Mouse (Mus musculus) C2C12 (cell line): ENCODE data around the gene Polr2m.

ENCODE experiments used
- CTCF ChIP-seq: IDR thresholded peaks from one replicate; pipeline ENCODE4 v1.5.1; 2011; ENCODE audit not compliant: control insufficient read depth, insufficient read depth, insufficient read length
- MYOD1 ChIP-seq: IDR thresholded peaks from one replicate; pipeline ENCODE4 v1.6.1; 2011; ENCODE audit warnings: low read depth; ENCODE audit not compliant: control insufficient read depth, insufficient read length
- USF1 ChIP-seq: IDR thresholded peaks from one replicate; pipeline ENCODE4 v1.6.1; 2011; ENCODE audit warnings: low read depth, mild to moderate bottlenecking, control low read depth, moderate library complexity

DNA sequence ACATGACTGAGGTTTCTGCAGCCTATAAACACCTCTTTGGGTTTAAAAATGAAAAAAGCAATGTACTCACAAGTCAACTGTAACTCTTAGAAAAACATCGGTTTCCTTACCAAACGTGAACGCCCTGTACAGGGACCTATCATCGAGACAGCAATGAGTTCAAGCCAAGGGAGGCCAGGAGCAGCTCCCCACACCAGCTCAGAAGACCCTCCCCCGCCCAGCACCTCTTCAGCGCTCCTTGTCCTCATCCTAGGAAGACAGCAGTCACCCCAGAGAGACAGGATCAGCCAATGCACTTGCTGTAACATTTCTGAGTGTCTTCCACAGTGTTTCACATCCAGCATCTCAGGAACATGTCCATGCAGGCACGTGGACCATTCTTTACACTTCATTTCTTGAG, 7.1 kb downstream of the Polr2m start:
- TF ChIP-seq CTCF (no peak), MYOD1 (no peak), USF1 (no peak)
